In genomic region chr19:9915935-9916334, GRCm38 (mm10) we compare ENCODE assay signal across 8 mouse cellular contexts. TPM values are rescaled to one million over a fixed set of nuclear protein-coding genes. Genes with fewer than 3 reads are reported as not detected.
DNase-seq lines count a peak whose midpoint lies in the region; ATAC-seq and TF ChIP-seq lines count a peak whose summit lies in the region.

No protein-coding gene starts in this region.

- H3K4me3 ChIP-seq in gastrocnemius, adult 2 months: no peak overlapping the region
- H3K4me3 ChIP-seq in kidney, postnatal 0 days (replicated peaks; ENCODE audit: low read depth, low read length): no peak overlapping the region
- no peak overlapping the region for H3K4me3 ChIP-seq in liver, embryonic 14.5 days (ENCODE audit: insufficient read depth in 1 of 2, low read depth in 2 of 2, low read length in 2 of 2)
- no peak overlapping the region for H3K4me3 ChIP-seq in olfactory bulb, adult 2 months (ENCODE audit: insufficient read depth, low read depth, low read length)
- no peak overlapping the region for H3K4me3 ChIP-seq in thymus, adult 2 months (ENCODE audit: control insufficient read depth, insufficient read depth, low read length)

- H3K4me2 ChIP-seq in kidney, postnatal 0 days (ENCODE audit: low read length): no peak overlapping the region
- no peak overlapping the region for H3K4me2 ChIP-seq in liver, embryonic 14.5 days (ENCODE audit: low read depth)

- no peak overlapping the region for H3K27ac ChIP-seq in gastrocnemius, adult 2 months
- no peak overlapping the region for H3K27ac ChIP-seq in kidney, postnatal 0 days
- H3K27ac ChIP-seq in liver, embryonic 14.5 days: no peak overlapping the region
- H3K27ac ChIP-seq in olfactory bulb, adult 2 months (ENCODE audit: insufficient read depth, low read depth, low read length): no peak overlapping the region
- H3K27ac ChIP-seq in thymus, adult 2 months (ENCODE audit: control insufficient read depth, insufficient read depth, low read length): no peak overlapping the region

- H3K9me3 ChIP-seq in kidney, postnatal 0 days (replicated peaks; ENCODE audit: low read length): no peaks in the 10 kb centered on the region
- no peaks in the 10 kb centered on the region for H3K9me3 ChIP-seq in liver, embryonic 14.5 days (ENCODE audit: control insufficient read depth, low read length)

- no peak for ATAC-seq in kidney, postnatal 0 days (replicated peaks; ENCODE audit: low FRiP score, low read depth)
- ATAC-seq in liver, embryonic 14.5 days (ENCODE audit: insufficient read depth): no peak

- no peak overlapping the region for H3K9ac ChIP-seq in kidney, postnatal 0 days (ENCODE audit: low read depth, low read length)
- H3K9ac ChIP-seq in liver, embryonic 14.5 days (replicated peaks): no peak overlapping the region

- no peaks in the 10 kb centered on the region for H3K27me3 ChIP-seq in kidney, postnatal 0 days (ENCODE audit: insufficient read depth, low read length)
- no peaks in the 10 kb centered on the region for H3K27me3 ChIP-seq in liver, embryonic 14.5 days (ENCODE audit: control insufficient read depth, insufficient read depth, low read length)
- no peaks in the 10 kb centered on the region for H3K27me3 ChIP-seq in thymus, adult 2 months (ENCODE audit: control insufficient read depth, insufficient read depth, low read length)

- no peaks in the 10 kb centered on the region for H3K36me3 ChIP-seq in kidney, postnatal 0 days (ENCODE audit: insufficient read depth, low read length)
- H3K36me3 ChIP-seq in liver, embryonic 14.5 days (replicated peaks; ENCODE audit: control insufficient read depth, insufficient read depth, low read depth): no peaks in the 10 kb centered on the region
- no peaks in the 10 kb centered on the region for H3K36me3 ChIP-seq in thymus, adult 2 months (ENCODE audit: control insufficient read depth, insufficient read depth, low read length)

- H3K4me1 ChIP-seq in kidney, postnatal 0 days (replicated peaks; ENCODE audit: insufficient read depth, low read length): no peaks in the 10 kb centered on the region
- H3K4me1 ChIP-seq in liver, embryonic 14.5 days (replicated peaks; ENCODE audit: control insufficient read depth in 2 of 2, insufficient read depth in 2 of 2, low read length in 1 of 2): peaks cover 0 to 15% of the 10 kb centered on the region in 2 experiments; a peak in 3 of 4 replicates
- no peaks in the 10 kb centered on the region for H3K4me1 ChIP-seq in olfactory bulb, adult 2 months (ENCODE audit: control insufficient read depth, insufficient read depth, low read length)
- H3K4me1 ChIP-seq in thymus, adult 2 months (replicated peaks; ENCODE audit: control insufficient read depth, insufficient read depth, low read length): peaks cover 2% of the 10 kb centered on the region

- TF ChIP-seq EP300 in liver, embryonic 14.5 days (IDR thresholded peaks at IDR 0.05; ENCODE audit: low read depth): no peak

- TF ChIP-seq POLR2A in olfactory bulb, adult 2 months (IDR thresholded peaks at IDR 0.05; ENCODE audit: insufficient read depth, low read depth, low read length): no peak
- TF ChIP-seq POLR2A in thymus, adult 2 months (IDR thresholded peaks at IDR 0.05; ENCODE audit: control insufficient read depth, extremely low read depth, insufficient read depth, low read length, poor library complexity): no peak

- peak; percentile 84 for TF ChIP-seq CTCF in gastrocnemius, adult 2 months (IDR thresholded peaks at IDR 0.05)
- TF ChIP-seq CTCF in kidney, postnatal 0 days (IDR thresholded peaks at IDR 0.05; ENCODE audit: low read depth): peak; percentile 95
- peak; percentile 95 for TF ChIP-seq CTCF in liver, embryonic 14.5 days (IDR thresholded peaks at IDR 0.05; ENCODE audit: low read depth)
- TF ChIP-seq CTCF in olfactory bulb, adult 2 months (IDR thresholded peaks at IDR 0.05; ENCODE audit: insufficient read depth, low read depth, low read length): peak; percentile 47; the same call in 1 of the 2 replicates
- TF ChIP-seq CTCF in thymus, adult 2 months (IDR thresholded peaks at IDR 0.05; ENCODE audit: borderline replicate concordance, control insufficient read depth, extremely low read depth, insufficient read depth, low read length, poor library complexity): no peak

- DNase-seq in A20 (ENCODE audit: low read depth, low spot score): peak; percentile 82
- DNase-seq in R1 (ENCODE audit: low read depth, low spot score): peak; percentile 68
- peak; percentile 67 to 78 for DNase-seq in cerebellum, postnatal 36 days
- peak; percentile 73 for DNase-seq in gastrocnemius, adult 2 months
- peak; percentile 87 for DNase-seq in kidney, postnatal 0 days (ENCODE audit: low spot score)
- peak; percentile 55 to 70 (median 58) for DNase-seq in liver, embryonic 14.5 days (ENCODE audit: low read depth in 3 of 3, low spot score in 3 of 3)
- peak; percentile 86 for DNase-seq in thymus, adult 2 months

- 0% methylated on average over 1 of the region's 1 CpGs for WGBS in kidney, postnatal 0 days
- WGBS in liver, embryonic 14.5 days (ENCODE audit: insufficient replicate concordance): 0% methylated on average over 1 of the region's 1 CpGs
- WGBS in olfactory bulb, adult 2 months: 0% methylated on average over 1 of the region's 1 CpGs
- WGBS in thymus, adult 2 months: 0% methylated on average over 1 of the region's 1 CpGs

- intact Hi-C loops in gastrocnemius, adult 2 months (cut with DNase I): loop anchor here (1.0 to 5.0 kb wide), 3 partner anchors 75 to 291 kb away; no protein-coding TSS in a partner anchor

RNA-seq across cellular contexts. Expression of gene Incenp, which starts 16.6 kb away (rescaled TPM):
- total RNA-seq in gastrocnemius, adult 2 months (2021): 1 to 10 TPM; 2.1 to 2.7 TPM
- polyA plus RNA-seq in kidney, postnatal 0 days (2015; fragmentation: Nextera tagmentation; extraction: Ambion mirVana): 40.6 and 43.1 TPM in 2 replicates
- polyA plus RNA-seq in liver, embryonic 14.5 days (2012; rRNA removed): 51.1 and 69.7 TPM in 2 replicates
- polyA plus RNA-seq in liver, embryonic 14.5 days (2014; fragmentation: Nextera tagmentation; extraction: Ambion mirVana): 72.0 and 86.3 TPM in 2 replicates
- not detected in 2 replicates for polyA plus RNA-seq in olfactory bulb, adult 2 months (2012; ENCODE audit: insufficient read depth, insufficient read length, low replicate concordance, missing spikeins)
- 88.0 and 109 TPM in 2 replicates for polyA plus RNA-seq in thymus, adult 2 months (2012; rRNA removed)
